Mouse (Mus musculus): ENCODE measurements around the gene Plekha6. TPM values are rescaled to one million over a fixed set of nuclear protein-coding genes. Genes with fewer than 3 reads are reported as not detected.

The Plekha6 gene
- 13.5 and 14.2 TPM in 2 replicates for polyA plus RNA-seq (2016; fragmentation: Nextera tagmentation; extraction: Ambion mirVana)

GRCm38 (mm10) chr1:133163820-133164431 is at the start of gene Plekha6:
TSS of gene Plekha6 (plus strand) at chr1:133164210.
- H3K4me1 ChIP-seq, result peaks cover 31% of the 10 kb centered on the region
- H3K27me3 ChIP-seq (ENCODE audit: insufficient read depth, poor library complexity, severe bottlenecking), result peaks cover 93% of the 10 kb centered on the region
- WGBS, result under 1% methylated on average over 64 of the region's 68 CpGs
- peak within 1 kb of the TSS; percentile 65 for H3K4me3 ChIP-seq
- no peak for DNase-seq (ENCODE audit: low spot score)
- peak within 1 kb of the TSS; percentile 43 for H3K27ac ChIP-seq
- no peaks in the 10 kb centered on the region for H3K9me3 ChIP-seq
- H3K36me3 ChIP-seq, result no peaks in the 10 kb centered on the region

- Histone ChIP-seq H3K36me3 (peaks cover 2% of the 10 kb centered on the region; the same call in 1 of the 2 replicates), H3K27me3 (ENCODE audit: insufficient read depth, poor library complexity, severe bottlenecking) (no peaks in the 10 kb centered on the region), H3K4me3 (no peak overlapping the region), H3K4me1 (peaks cover 8% of the 10 kb centered on the region; the same call in 1 of the 2 replicates), H3K27ac (no peak overlapping the region), H3K9me3 (no peaks in the 10 kb centered on the region)
- WGBS, result 89% methylated on average over 4 of the region's 4 CpGs
- no peak for DNase-seq (ENCODE audit: low spot score)
These were observed 47.9 kb upstream of the Plekha6 start for GRCm38 (mm10) chr1:133116108-133116507.

GRCm38 (mm10) chr1:133118127-133118526 is 45.9 kb upstream of the Plekha6 start:
- Histone ChIP-seq H3K9me3 (no peaks in the 10 kb centered on the region), H3K27me3 (ENCODE audit: insufficient read depth, poor library complexity, severe bottlenecking) (no peaks in the 10 kb centered on the region), H3K4me1 (peaks cover 12% of the 10 kb centered on the region), H3K27ac (no peak overlapping the region), H3K36me3 (no peaks in the 10 kb centered on the region), H3K4me3 (no peak overlapping the region)
- WGBS, result 91% methylated on average over 5 of the region's 5 CpGs
- no peak for DNase-seq (ENCODE audit: low spot score)

GRCm38 (mm10) chr1:133118844-133119243 is 45.2 kb upstream of the Plekha6 start:
- Histone ChIP-seq H3K9me3 (no peaks in the 10 kb centered on the region), H3K4me3 (no peak overlapping the region), H3K27ac (no peak overlapping the region), H3K4me1 (peaks cover 12% of the 10 kb centered on the region), H3K36me3 (no peaks in the 10 kb centered on the region), H3K27me3 (ENCODE audit: insufficient read depth, poor library complexity, severe bottlenecking) (no peaks in the 10 kb centered on the region)
- WGBS, result 40% methylated on average over 3 of the region's 3 CpGs
- peak; percentile 84 for DNase-seq (ENCODE audit: low spot score)

- 0 out of 2 replicates have a peak overlapping the region, but pooled peaks have one; percentile 16 for H3K27ac ChIP-seq
- no peaks in the 10 kb centered on the region for H3K27me3 ChIP-seq (ENCODE audit: insufficient read depth, poor library complexity, severe bottlenecking)
- peaks cover 12% of the 10 kb centered on the region for H3K4me1 ChIP-seq
- no peaks in the 10 kb centered on the region for H3K36me3 ChIP-seq
- WGBS, result 62% methylated on average over 7 of the region's 7 CpGs
- DNase-seq (ENCODE audit: low spot score), result no peak
- H3K4me3 ChIP-seq, result no peak overlapping the region
- H3K9me3 ChIP-seq, result no peaks in the 10 kb centered on the region
These were observed 43.9 kb upstream of the Plekha6 start for GRCm38 (mm10) chr1:133119931-133120712.

- no peak overlapping the region for H3K4me3 ChIP-seq
- no peak for DNase-seq (ENCODE audit: low spot score)
- no peaks in the 10 kb centered on the region for H3K27me3 ChIP-seq (ENCODE audit: insufficient read depth, poor library complexity, severe bottlenecking)
- H3K4me1 ChIP-seq, result peaks cover 12% of the 10 kb centered on the region
- no peaks in the 10 kb centered on the region for H3K36me3 ChIP-seq
- no peaks in the 10 kb centered on the region for H3K9me3 ChIP-seq
- WGBS, result 57% methylated on average over 6 of the region's 6 CpGs
- H3K27ac ChIP-seq, result peak overlapping the region; percentile 48
These were observed 42.8 kb upstream of the Plekha6 start for GRCm38 (mm10) chr1:133121246-133121645.

GRCm38 (mm10) chr1:133124137-133124536 is 39.9 kb upstream of the Plekha6 start:
- Histone ChIP-seq H3K36me3 (no peaks in the 10 kb centered on the region), H3K27me3 (ENCODE audit: insufficient read depth, poor library complexity, severe bottlenecking) (no peaks in the 10 kb centered on the region), H3K27ac (no peak overlapping the region), H3K4me1 (peaks cover 8% of the 10 kb centered on the region), H3K4me3 (no peak overlapping the region), H3K9me3 (no peaks in the 10 kb centered on the region)
- 73% methylated on average over 6 of the region's 6 CpGs for WGBS
- DNase-seq (ENCODE audit: low spot score), result no peak

GRCm38 (mm10) chr1:133125640-133126364 is 38.2 kb upstream of the Plekha6 start:
- no peak overlapping the region for H3K27ac ChIP-seq
- no peak overlapping the region for H3K4me3 ChIP-seq
- no peaks in the 10 kb centered on the region for H3K9me3 ChIP-seq
- no peaks in the 10 kb centered on the region for H3K27me3 ChIP-seq (ENCODE audit: insufficient read depth, poor library complexity, severe bottlenecking)
- no peaks in the 10 kb centered on the region for H3K36me3 ChIP-seq
- WGBS, result 89% methylated on average over 9 of the region's 9 CpGs
- H3K4me1 ChIP-seq, result peaks cover 13% of the 10 kb centered on the region
- DNase-seq (ENCODE audit: low spot score), result no peak

GRCm38 (mm10) chr1:133126365-133126740 is 37.7 kb upstream of the Plekha6 start:
- H3K27ac ChIP-seq, result no peak overlapping the region
- no peaks in the 10 kb centered on the region for H3K36me3 ChIP-seq
- no peaks in the 10 kb centered on the region for H3K9me3 ChIP-seq
- 78% methylated on average over 4 of the region's 4 CpGs for WGBS
- no peaks in the 10 kb centered on the region for H3K27me3 ChIP-seq (ENCODE audit: insufficient read depth, poor library complexity, severe bottlenecking)
- H3K4me1 ChIP-seq, result peaks cover 9% of the 10 kb centered on the region
- H3K4me3 ChIP-seq, result no peak overlapping the region
- DNase-seq (ENCODE audit: low spot score), result no peak

- DNase-seq (ENCODE audit: low spot score), result no peak
- Histone ChIP-seq H3K27me3 (ENCODE audit: insufficient read depth, poor library complexity, severe bottlenecking) (no peaks in the 10 kb centered on the region), H3K36me3 (peaks cover 1% of the 10 kb centered on the region; the same call in 1 of the 2 replicates), H3K4me3 (no peak overlapping the region), H3K4me1 (peaks cover 7% of the 10 kb centered on the region; the same call in 1 of the 2 replicates), H3K27ac (no peak overlapping the region), H3K9me3 (no peaks in the 10 kb centered on the region)
- 43% methylated on average over 9 of the region's 9 CpGs for WGBS
These were observed 36.7 kb upstream of the Plekha6 start for GRCm38 (mm10) chr1:133127328-133127727.

GRCm38 (mm10) chr1:133129471-133130221 is 34.4 kb upstream of the Plekha6 start:
- 22% methylated on average over 16 of the region's 16 CpGs for WGBS
- Histone ChIP-seq H3K36me3 (peaks cover 18% of the 10 kb centered on the region; the same call in 1 of the 2 replicates), H3K4me3 (peak overlapping the region; percentile 22), H3K27ac (peak overlapping the region; percentile 95), H3K4me1 (peaks cover 19% of the 10 kb centered on the region), H3K9me3 (no peaks in the 10 kb centered on the region), H3K27me3 (ENCODE audit: insufficient read depth, poor library complexity, severe bottlenecking) (no peaks in the 10 kb centered on the region)
- no peak for DNase-seq (ENCODE audit: low spot score)
